Mouse (Mus musculus) E14TG2a.4 (cell line): ENCODE measurements around the gene E130309D02Rik.

ENCODE experiments used
- H3K27me3 ChIP-seq: 2 replicates; pipeline ENCODE4 v1.6.1; 2014; ENCODE audit warnings: low read length, control low read depth; ENCODE audit not compliant: insufficient read depth
- H3K36me3 ChIP-seq: 2 replicates; pipeline ENCODE4 v1.6.1; 2014; ENCODE audit warnings: low read length, control low read depth; ENCODE audit not compliant: insufficient read depth
- H3K4me1 ChIP-seq: replicated peaks from 2 replicates; pipeline ENCODE4 v1.6.1; 2014; ENCODE audit warnings: low read depth, low read length, control low read depth
- H3K4me3 ChIP-seq: replicated peaks from 2 replicates; pipeline ENCODE4 v1.5.1; 2014; ENCODE audit warnings: mild to moderate bottlenecking, low read length
- H3K9me3 ChIP-seq: 2 replicates; pipeline ENCODE4 v1.6.1; 2014; ENCODE audit warnings: low read length, control low read depth
- CTCF ChIP-seq: conservative IDR thresholded peaks from 2 replicates; pipeline ENCODE4 v1.5.1; 2014; ENCODE audit warnings: low read length
- NANOG ChIP-seq: IDR thresholded peaks from 2 replicates; pipeline ENCODE4 v1.6.1; 2014; ENCODE audit warnings: borderline replicate concordance, low read length, mixed read lengths
- POU5F1 ChIP-seq: IDR thresholded peaks from 2 replicates; pipeline ENCODE4 v1.6.1; 2014; ENCODE audit warnings: low read length, borderline replicate concordance

Gene E130309D02Rik

DNA sequence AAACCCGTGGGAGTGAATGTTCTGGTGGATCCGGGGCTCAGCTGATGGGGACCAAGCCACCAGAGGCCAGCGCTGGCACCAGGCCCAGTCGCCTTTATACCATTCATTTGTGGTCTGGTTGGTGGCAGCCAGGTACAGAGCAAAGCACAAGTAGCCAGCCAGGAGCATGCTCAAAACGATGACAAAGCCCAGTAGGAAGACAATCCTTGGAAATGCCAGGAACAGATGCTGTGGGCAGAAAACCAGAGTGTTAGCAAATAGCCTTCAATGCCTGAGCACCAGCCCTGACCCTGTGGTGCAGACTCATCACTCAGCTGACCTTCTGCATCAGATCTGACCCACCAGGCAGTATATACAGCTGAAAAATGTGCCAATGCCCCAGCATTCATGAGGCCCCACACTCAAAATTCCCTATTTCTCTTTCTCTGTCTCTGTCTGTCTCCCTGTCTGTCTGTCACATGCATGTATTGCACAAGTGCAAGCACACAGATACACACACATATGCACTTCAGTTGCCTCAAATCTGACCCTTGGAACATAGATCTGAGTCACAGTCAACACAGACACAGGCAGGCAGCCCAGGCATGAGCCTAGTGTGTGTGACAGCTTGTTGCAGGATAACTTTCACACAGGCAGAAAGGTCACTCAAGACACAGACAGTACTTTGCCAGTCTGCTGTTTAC lies 1.6 kb upstream of the E130309D02Rik start:
- Histone ChIP-seq H3K9me3 (no peaks in the 10 kb centered on the region), H3K27me3 (peaks cover 8% of the 10 kb centered on the region), H3K4me3 (no peak overlapping the region), H3K4me1 (peaks cover 43% of the 10 kb centered on the region), H3K36me3 (peaks cover 71% of the 10 kb centered on the region)
- TF ChIP-seq POU5F1 (no peak), CTCF (no peak), NANOG (no peak)

DNA sequence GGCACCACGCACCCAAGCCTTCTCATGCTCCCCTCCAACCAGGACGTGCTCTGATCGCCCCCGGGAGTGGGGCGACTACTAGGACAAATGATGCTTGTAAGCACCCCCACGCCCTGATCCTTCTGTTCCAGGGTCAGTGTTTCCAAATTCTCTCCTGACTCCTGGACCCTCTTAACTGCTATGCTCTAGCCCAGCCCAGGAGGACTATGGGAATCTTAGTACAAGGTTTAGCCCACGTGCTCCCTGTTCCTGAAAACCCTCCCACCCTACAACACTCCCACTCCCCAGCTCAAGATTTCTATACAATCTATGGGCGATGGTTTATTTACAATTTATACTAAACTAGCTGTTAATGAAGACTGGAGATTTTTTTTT lies 341 bp upstream of the E130309D02Rik start:
- H3K27me3 ChIP-seq = peaks cover 8% of the 10 kb centered on the region

DNA sequence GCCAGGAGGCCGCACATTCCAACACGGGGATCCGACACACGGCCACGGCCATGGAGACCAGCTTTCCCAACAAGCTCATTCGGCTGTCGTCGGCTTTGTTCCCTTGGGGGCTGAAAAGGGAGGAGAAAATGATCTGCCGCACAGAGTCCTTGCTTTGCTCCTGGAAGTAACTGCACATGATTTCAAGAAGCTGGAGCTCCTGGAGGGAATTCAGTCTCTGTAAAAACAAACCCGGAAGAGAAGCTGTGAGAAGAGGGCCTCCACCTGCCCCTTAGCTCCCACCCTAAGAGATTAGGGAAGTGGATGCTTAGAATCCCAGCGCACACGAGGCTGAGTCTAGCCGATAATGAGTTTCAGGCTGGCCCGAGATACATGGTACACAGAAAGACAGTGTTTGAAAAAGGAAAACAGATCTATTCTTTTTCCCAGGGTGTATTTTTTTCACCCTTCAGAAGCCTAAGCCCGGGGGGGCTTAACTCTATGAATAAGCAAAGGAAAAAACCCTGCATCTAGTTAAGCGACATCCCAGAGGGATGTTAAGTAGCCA lies 904 bp downstream of the E130309D02Rik start:
- peaks cover 8% of the 10 kb centered on the region for H3K27me3 ChIP-seq
- peaks cover 70% of the 10 kb centered on the region for H3K36me3 ChIP-seq
- peak overlapping the region; percentile 94 for H3K4me3 ChIP-seq
- no peaks in the 10 kb centered on the region for H3K9me3 ChIP-seq
- TF ChIP-seq CTCF = no peak
- TF ChIP-seq NANOG = no peak
- TF ChIP-seq POU5F1 = no peak
- H3K4me1 ChIP-seq = peaks cover 66% of the 10 kb centered on the region

More for the DNA sequence above, 341 bp upstream of the E130309D02Rik start:
- no peak for TF ChIP-seq NANOG
- peak; percentile 11; the same call in 1 of the 2 replicates for TF ChIP-seq CTCF
- TF ChIP-seq POU5F1 = no peak
- Histone ChIP-seq H3K9me3 (no peaks in the 10 kb centered on the region), H3K36me3 (peaks cover 70% of the 10 kb centered on the region), H3K4me1 (peaks cover 55% of the 10 kb centered on the region), H3K4me3 (peak overlapping the region; percentile 94)

DNA sequence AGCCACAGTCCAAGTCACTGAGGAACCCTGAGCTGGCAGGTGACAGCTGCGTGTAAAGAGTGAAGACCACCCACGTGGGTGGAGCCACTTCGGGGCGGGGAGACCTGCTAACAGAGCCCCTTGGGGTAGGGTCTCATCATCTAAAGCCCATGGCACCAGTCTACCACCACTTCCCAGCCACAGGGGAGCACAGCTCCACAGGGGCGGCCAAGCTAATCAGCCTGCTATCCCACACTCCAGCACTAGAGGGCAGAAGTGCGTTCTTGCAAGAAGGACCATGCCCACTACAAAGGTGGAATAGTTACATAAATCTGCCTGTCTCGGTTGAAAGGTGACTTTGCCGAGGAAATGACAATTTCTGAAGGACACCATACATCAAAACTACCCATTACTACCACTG lies 3.3 kb downstream of the E130309D02Rik start:
- Histone ChIP-seq H3K4me1 (peaks cover 76% of the 10 kb centered on the region), H3K36me3 (peaks cover 70% of the 10 kb centered on the region), H3K4me3 (peak overlapping the region; percentile 62), H3K27me3 (peaks cover 8% of the 10 kb centered on the region), H3K9me3 (no peaks in the 10 kb centered on the region)
- peak; percentile 94 for TF ChIP-seq CTCF
- no peak for TF ChIP-seq NANOG
- TF ChIP-seq POU5F1 = no peak

- no peaks in the 10 kb centered on the region for H3K9me3 ChIP-seq
These were observed 5.2 kb downstream of the E130309D02Rik start for GRCm38 (mm10) chr5:143309916-143310315.

DNA sequence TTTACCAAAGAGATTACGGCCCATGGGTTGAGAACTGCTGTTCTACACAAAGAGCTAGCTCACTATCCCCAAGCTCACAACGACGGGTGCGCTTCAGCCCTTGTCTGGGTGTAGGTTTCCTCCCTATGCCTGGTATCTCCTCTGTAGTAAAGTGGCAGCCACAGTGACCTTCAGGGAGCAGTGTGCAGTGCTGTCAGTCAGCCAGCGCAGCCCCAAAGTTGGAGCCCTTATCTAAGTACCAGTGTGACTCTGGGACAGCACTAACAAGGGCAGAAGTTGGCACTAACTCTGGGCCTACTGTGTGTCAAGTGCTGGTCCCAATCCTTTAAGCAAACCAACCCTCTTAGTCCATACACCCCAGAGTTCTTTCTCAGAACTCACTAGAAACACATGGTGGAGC lies 6.3 kb downstream of the E130309D02Rik start:
- TF ChIP-seq NANOG = no peak
- no peak for TF ChIP-seq POU5F1
- Histone ChIP-seq H3K4me3 (no peak overlapping the region), H3K36me3 (peaks cover 87% of the 10 kb centered on the region)

More at GRCm38 (mm10) chr5:143309916-143310315, 5.2 kb downstream of the E130309D02Rik start:
- no peak overlapping the region for H3K4me3 ChIP-seq
- no peak for TF ChIP-seq POU5F1
- no peak for TF ChIP-seq NANOG
- TF ChIP-seq CTCF = no peak
- H3K36me3 ChIP-seq = peaks cover 79% of the 10 kb centered on the region
- peaks cover 8% of the 10 kb centered on the region for H3K27me3 ChIP-seq
- peaks cover 66% of the 10 kb centered on the region for H3K4me1 ChIP-seq

DNA sequence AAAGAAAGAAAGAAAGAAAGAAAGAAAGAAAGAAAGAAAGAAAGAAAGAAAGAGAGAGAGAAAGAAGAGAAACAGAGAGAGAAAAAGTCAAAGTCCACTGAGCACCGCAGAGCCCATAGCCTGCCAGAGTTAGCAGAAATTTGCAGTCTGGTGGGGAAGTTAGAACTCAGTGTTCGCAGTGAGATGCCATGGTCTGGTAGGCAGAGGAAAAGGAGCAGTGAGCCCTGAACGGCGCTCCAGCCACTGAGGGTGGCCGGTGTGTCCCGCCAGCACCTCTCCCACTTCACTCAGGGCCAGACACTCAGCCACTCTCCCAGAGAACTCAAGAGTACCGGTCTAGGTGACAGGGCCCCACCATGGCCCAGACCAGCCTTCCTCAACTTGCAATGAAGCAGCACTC lies 10.9 kb downstream of the E130309D02Rik start:
- Histone ChIP-seq H3K36me3 (peaks cover 87% of the 10 kb centered on the region), H3K4me3 (no peak overlapping the region), H3K27me3 (no peaks in the 10 kb centered on the region), H3K4me1 (peaks cover 38% of the 10 kb centered on the region), H3K9me3 (no peaks in the 10 kb centered on the region)
- TF ChIP-seq NANOG = no peak
- no peak for TF ChIP-seq POU5F1
- no peak for TF ChIP-seq CTCF

More for the DNA sequence above, 6.3 kb downstream of the E130309D02Rik start:
- Histone ChIP-seq H3K4me1 (peaks cover 59% of the 10 kb centered on the region), H3K27me3 (peaks cover 3% of the 10 kb centered on the region; the same call in 1 of the 2 replicates), H3K9me3 (no peaks in the 10 kb centered on the region)

- H3K27me3 ChIP-seq = no peaks in the 10 kb centered on the region
- 0 out of 2 replicates have a peak overlapping the region, but pooled peaks have one; percentile 17 for H3K4me3 ChIP-seq
- peaks cover 60% of the 10 kb centered on the region for H3K36me3 ChIP-seq
- TF ChIP-seq POU5F1 = no peak
- no peak; the same call in 1 of the 2 replicates for TF ChIP-seq CTCF
- no peak for TF ChIP-seq NANOG
- H3K4me1 ChIP-seq = peaks cover 36% of the 10 kb centered on the region
- H3K9me3 ChIP-seq = no peaks in the 10 kb centered on the region
These were observed 13.9 kb downstream of the E130309D02Rik start for GRCm38 (mm10) chr5:143301296-143301695.
